Mouse (Mus musculus) liver, postnatal 0 days (tissue): ENCODE measurements around the gene Tnik. TPM values are rescaled to one million over a fixed set of nuclear protein-coding genes. Genes with fewer than 3 reads are reported as not detected.

Experiments used
- ATAC-seq: fragments of 200-750 bp; cut with Nextera tagmentation; 2 replicates; pipeline ENCODE4 v1.8.0; 2017; ENCODE audit warnings: mild to moderate bottlenecking, moderate library complexity
- DNase-seq: peaks from one replicate; pipeline ENCODE4 v3.0.0-alpha.2; 2016
- H3K27ac ChIP-seq: fragments of 300-500 bp; sonication (generic); 2 replicates; pipeline ENCODE4 v1.5.1; 2014; ENCODE audit warnings: antibody characterized with exemption, moderate library complexity, mild to moderate bottlenecking, low read depth
- H3K27me3 ChIP-seq: fragments of 300-500 bp; sonication (generic); 2 replicates; pipeline ENCODE4 v1.6.1; 2014; ENCODE audit warnings: low read length, control low read depth, mixed read lengths; ENCODE audit not compliant: insufficient read depth
- H3K36me3 ChIP-seq: fragments of 300-500 bp; sonication (generic); replicated peaks from 2 replicates; pipeline ENCODE4 v1.6.1; 2014; ENCODE audit warnings: mild to moderate bottlenecking, control low read depth, low read length, moderate library complexity, mixed read lengths; ENCODE audit not compliant: insufficient read depth
- H3K4me1 ChIP-seq: fragments of 300-500 bp; sonication (generic); 2 replicates; pipeline ENCODE4 v1.6.1; 2014; ENCODE audit warnings: antibody characterized with exemption, mild to moderate bottlenecking, control low read depth; ENCODE audit not compliant: insufficient read depth
- H3K4me2 ChIP-seq: fragments of 300-500 bp; sonication (generic); 2 replicates; pipeline ENCODE4 v1.6.1; 2014; ENCODE audit warnings: low read depth, mild to moderate bottlenecking, low read length, moderate library complexity, mixed read lengths
- H3K4me3 ChIP-seq: fragments of 300-500 bp; sonication (generic); 2 replicates; pipeline ENCODE4 v1.5.1; 2014; ENCODE audit warnings: low read depth, low read length
- H3K9ac ChIP-seq: fragments of 300-500 bp; sonication (generic); replicated peaks from 2 replicates; pipeline ENCODE4 v1.6.1; 2014; ENCODE audit warnings: mild to moderate bottlenecking, moderate library complexity
- H3K9me3 ChIP-seq: fragments of 300-500 bp; sonication (generic); 2 replicates; pipeline ENCODE4 v1.6.1; 2016; ENCODE audit warnings: mild to moderate bottlenecking, control low read depth, low read length, mixed read lengths
- CTCF ChIP-seq: sonication (generic); IDR thresholded peaks from 2 replicates; pipeline ENCODE4 v1.5.1; 2016; ENCODE audit warnings: antibody characterized with exemption, low read depth
- EP300 ChIP-seq: IDR thresholded peaks from 2 replicates; pipeline ENCODE4 v1.6.1; 2016; ENCODE audit warnings: antibody characterized with exemption, low read depth, mild to moderate bottlenecking
- WGBS: fragments of 180-500 bp; shearing (Covaris S2); extraction: QIAGEN DNeasy Blood & Tissue Kit; methylation state at CpG from one replicate; pipeline ENCODE4 v1.1.7; 2014; ENCODE audit not compliant: insufficient replicate concordance; 5-methylcytosine and 5-hydroxymethylcytosine counted together
- polyA plus RNA-seq: library from polyadenylated mRNA; unstranded; fragments of >200 nt; fragmentation: Nextera tagmentation; extraction: Ambion mirVana; gene quantifications from 2 replicates; pipeline ENCODE4 v1.2.1, GENCODE M21; 2015

Gene Tnik
- polyA plus RNA-seq, 1 experiment from 2014 or later = 1.0 TPM

DNA sequence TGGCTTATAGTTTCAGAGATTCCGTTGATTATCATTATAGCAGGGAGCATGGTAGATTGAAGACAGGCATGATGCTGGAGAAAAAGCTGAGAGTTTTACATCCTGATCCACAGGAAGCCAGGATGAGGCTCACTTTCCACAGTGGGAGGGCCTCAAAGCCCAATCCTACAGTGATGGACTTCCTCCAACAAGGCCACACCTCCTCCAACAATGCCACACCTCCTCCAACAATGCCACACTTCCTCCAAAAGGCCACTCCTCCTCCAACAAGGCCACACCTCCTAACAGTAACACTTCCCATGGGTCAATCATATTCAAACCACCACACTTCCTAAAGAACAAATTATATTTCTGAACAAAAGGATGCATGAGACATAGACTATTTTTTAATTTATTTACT lies 135.8 kb downstream of the Tnik start:
- 80% methylated on average over 1 of the region's 1 CpGs for WGBS
- Histone ChIP-seq H3K27me3 (no peaks in the 10 kb centered on the region), H3K4me1 (no peaks in the 10 kb centered on the region), H3K27ac (no peak overlapping the region), H3K9ac (no peak overlapping the region), H3K4me3 (no peak overlapping the region), H3K36me3 (no peaks in the 10 kb centered on the region), H3K4me2 (no peak overlapping the region), H3K9me3 (no peaks in the 10 kb centered on the region)
- no peak for TF ChIP-seq EP300
- DNase-seq = no peak
- no peak for ATAC-seq

DNA sequence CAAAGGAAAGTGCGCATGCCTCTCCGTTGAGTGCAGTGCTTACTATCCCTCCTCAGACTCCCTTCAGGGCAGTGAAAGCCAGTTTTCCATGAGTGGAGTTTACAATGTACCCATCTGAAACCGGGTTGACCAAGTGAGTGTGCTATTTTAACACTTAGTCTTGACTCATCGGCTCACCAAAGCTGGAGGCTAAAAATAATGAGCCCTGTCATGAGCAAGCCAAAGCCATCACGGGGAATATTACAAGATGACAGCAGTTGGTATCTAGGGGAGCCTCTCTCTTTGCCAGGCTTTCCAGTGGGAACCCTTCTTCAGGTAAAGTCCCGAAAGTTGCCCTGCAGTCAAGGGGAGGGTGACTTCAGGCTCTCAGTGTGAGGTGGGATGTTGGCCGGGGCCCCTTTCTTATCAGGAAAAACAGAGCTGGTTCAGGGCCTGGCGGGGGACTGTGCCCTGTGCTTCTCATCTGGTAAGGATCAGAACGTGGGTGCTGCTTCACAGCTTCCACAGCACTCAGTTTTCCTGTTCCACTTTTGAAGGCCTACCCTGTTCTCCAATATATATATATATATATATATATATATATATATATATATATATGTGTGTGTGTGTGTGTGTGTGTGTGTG lies 136.7 kb downstream of the Tnik start:
- H3K4me1 ChIP-seq = no peaks in the 10 kb centered on the region
- 60% methylated on average over 9 of the region's 9 CpGs for WGBS
- no peak for DNase-seq
- H3K27me3 ChIP-seq = no peaks in the 10 kb centered on the region
- H3K4me2 ChIP-seq = no peak overlapping the region
- no peaks in the 10 kb centered on the region for H3K36me3 ChIP-seq
- H3K9ac ChIP-seq = no peak overlapping the region
- ATAC-seq = no peak
- H3K27ac ChIP-seq = no peak overlapping the region
- H3K9me3 ChIP-seq = no peaks in the 10 kb centered on the region
- TF ChIP-seq CTCF = no peak
- no peak for TF ChIP-seq EP300
- H3K4me3 ChIP-seq = no peak overlapping the region

DNA sequence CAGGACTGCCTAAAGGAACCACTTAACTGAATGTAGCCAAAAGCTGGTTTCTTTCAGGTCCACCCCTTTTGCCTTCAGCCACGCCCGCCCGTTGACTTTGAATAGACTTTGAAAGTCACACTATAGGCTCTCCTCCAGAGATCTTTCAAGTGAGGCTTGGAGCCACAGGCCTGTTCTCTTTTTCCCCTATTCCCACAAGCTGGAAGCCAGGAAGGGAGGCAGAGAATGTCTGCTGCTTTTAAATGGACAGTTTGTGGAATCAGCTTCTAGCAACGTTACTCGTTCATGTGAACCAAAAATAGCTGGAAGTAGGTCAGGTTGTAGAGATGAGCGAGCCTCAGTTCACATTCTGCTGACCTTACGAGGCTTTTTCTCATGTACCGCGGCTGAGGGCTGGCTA lies 138.3 kb downstream of the Tnik start:
- H3K36me3 ChIP-seq = no peaks in the 10 kb centered on the region
- no peak overlapping the region for H3K9ac ChIP-seq
- WGBS = 68% methylated on average over 9 of the region's 9 CpGs
- ATAC-seq (no peak), DNase-seq (no peak)
- H3K4me1 ChIP-seq = no peaks in the 10 kb centered on the region
- no peaks in the 10 kb centered on the region for H3K27me3 ChIP-seq
- H3K27ac ChIP-seq = no peak overlapping the region
- H3K9me3 ChIP-seq = no peaks in the 10 kb centered on the region
- H3K4me2 ChIP-seq = no peak overlapping the region
- H3K4me3 ChIP-seq = no peak overlapping the region
- TF ChIP-seq CTCF (no peak), EP300 (no peak)

DNA sequence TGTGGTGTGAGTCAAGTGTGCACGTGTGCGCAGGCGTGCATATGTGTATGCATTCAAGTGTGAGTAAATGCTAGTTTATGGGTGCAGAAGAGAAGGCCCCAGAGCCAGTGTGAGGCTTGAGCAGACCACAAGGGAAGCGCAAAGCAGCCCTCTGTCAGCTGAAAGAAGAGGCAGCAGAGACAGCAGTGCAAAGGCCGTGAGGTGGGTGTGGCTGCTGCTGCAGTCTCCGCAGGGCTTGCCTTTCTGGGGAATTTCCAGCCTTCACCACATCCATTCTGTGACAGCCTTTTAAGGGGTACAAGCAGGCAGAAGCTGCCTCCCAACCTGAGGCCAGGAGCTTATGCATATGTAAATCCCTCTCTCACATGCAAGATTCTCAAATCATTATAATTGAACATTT lies 139.2 kb downstream of the Tnik start:
- 57% methylated on average over 6 of the region's 6 CpGs for WGBS
- H3K9me3 ChIP-seq = no peaks in the 10 kb centered on the region
- TF ChIP-seq CTCF (no peak), EP300 (no peak)
- H3K27ac ChIP-seq = no peak overlapping the region
- H3K36me3 ChIP-seq = no peaks in the 10 kb centered on the region
- DNase-seq (no peak), ATAC-seq (no peak)
- no peak overlapping the region for H3K4me2 ChIP-seq
- H3K27me3 ChIP-seq = no peaks in the 10 kb centered on the region
- no peaks in the 10 kb centered on the region for H3K4me1 ChIP-seq
- H3K4me3 ChIP-seq = no peak overlapping the region
- no peak overlapping the region for H3K9ac ChIP-seq

DNA sequence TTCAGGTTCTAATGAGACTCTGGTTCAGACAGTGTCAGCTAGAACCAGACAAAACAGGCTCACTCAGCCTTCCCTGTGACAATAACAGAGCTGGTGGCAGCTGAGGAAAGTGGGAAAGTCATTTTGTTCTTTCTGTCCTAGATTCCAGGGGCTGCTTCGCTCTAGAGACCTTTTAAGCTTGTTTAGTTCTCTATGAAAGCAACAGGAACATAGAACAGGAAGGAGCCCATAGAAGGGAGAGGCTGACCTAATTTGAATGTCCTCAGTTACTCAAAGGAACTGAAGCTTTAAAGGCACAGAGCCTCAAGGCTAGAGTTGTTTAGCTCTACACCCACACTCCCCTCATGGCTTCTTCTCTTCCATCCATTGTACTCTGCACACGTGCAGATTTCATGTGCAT lies 142.4 kb downstream of the Tnik start:
- Histone ChIP-seq H3K9me3 (no peaks in the 10 kb centered on the region), H3K27me3 (no peaks in the 10 kb centered on the region), H3K36me3 (no peaks in the 10 kb centered on the region), H3K4me1 (no peaks in the 10 kb centered on the region), H3K4me2 (no peak overlapping the region), H3K9ac (no peak overlapping the region), H3K4me3 (no peak overlapping the region), H3K27ac (no peak overlapping the region)
- 70% methylated on average over 2 of the region's 2 CpGs for WGBS
- TF ChIP-seq CTCF (no peak), EP300 (no peak)
- no peak for ATAC-seq
- no peak for DNase-seq

DNA sequence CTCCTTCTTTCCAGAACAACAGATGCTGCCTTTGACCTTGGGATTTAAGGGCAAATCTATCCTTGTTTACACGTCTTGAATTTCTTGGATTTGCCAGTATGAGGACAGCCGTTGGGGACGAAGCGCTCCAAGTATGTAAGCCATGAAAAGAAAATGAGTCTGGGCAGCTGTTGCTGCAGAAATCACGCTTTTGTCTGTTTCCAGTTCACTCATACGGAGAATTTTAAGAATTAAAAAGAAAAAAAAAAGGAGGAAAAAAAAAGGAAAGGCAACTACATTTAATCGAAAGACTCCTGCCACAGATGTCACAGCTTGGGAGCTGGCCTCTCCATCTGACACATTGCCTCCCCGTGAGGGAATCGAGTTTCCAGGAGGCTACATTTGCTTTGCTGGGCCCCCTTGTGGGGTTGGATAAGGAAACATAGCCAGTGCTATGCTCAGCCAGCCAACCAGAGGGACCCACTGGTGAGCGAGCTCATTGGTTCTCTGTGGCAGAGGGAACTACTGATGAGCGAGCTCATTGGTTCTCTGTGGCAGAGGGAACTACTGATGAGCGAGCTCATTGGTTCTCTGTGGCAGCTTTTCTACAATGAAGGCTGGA lies 145.9 kb downstream of the Tnik start:
- H3K9me3 ChIP-seq = no peaks in the 10 kb centered on the region
- no peak overlapping the region for H3K27ac ChIP-seq
- peak; percentile 47 for ATAC-seq
- H3K9ac ChIP-seq = no peak overlapping the region
- WGBS = 62% methylated on average over 12 of the region's 12 CpGs
- H3K4me1 ChIP-seq = no peaks in the 10 kb centered on the region
- H3K4me2 ChIP-seq = no peak overlapping the region
- DNase-seq = no peak
- H3K27me3 ChIP-seq = no peaks in the 10 kb centered on the region
- TF ChIP-seq EP300 = no peak
- TF ChIP-seq CTCF = no peak
- H3K36me3 ChIP-seq = no peaks in the 10 kb centered on the region
- H3K4me3 ChIP-seq = no peak overlapping the region
